Mouse (Mus musculus) cerebellum, adult 9-11 months (tissue): ENCODE data around the gene Zfp995.
A peak's percentile ranks its signal among the peaks of the same experiment; 100 is the strongest.
"Not testable (repeated sequence)": the region's sequence is repeated elsewhere in the genome, so short reads cannot be mapped to it uniquely, and the experiment has no call there.

Experiments
- DNase-seq: peaks from one replicate; pipeline ENCODE4 v3.0.0; 2022

The Zfp995 gene

GRCm38 (mm10) chr17:21909456-21910052 is at the start of gene Zfp995:
Zfp995 (minus strand) TSS chr17:21909926.
- DNase-seq, result peak; percentile 73

- DNase-seq, result peak; percentile 12
Observed at GRCm38 (mm10) chr17:21909039-21909438, 687 bp downstream of the Zfp995 start.

GRCm38 (mm10) chr17:21871256-21871655 is 38.5 kb downstream of the Zfp995 start:
- no peak for DNase-seq

GRCm38 (mm10) chr17:21846322-21846582 is 63.5 kb downstream of the Zfp995 start:
- not testable (repeated sequence) for DNase-seq

- peak; percentile 1 for DNase-seq
Observed at GRCm38 (mm10) chr17:21845545-21846321, 64.0 kb downstream of the Zfp995 start, which contains the start of gene Zfp820. Zfp820 (minus strand) TSS chr17:21845772.

- no peak for DNase-seq
Observed at GRCm38 (mm10) chr17:21838510-21838909, 71.2 kb downstream of the Zfp995 start.
